Mouse (Mus musculus): ENCODE results near the gene Hspa1b.

GRCm38 (mm10) chr17:34952378-34953040, 6.5 kb downstream of the Hspa1b start:
- no peak for TF ChIP-seq CTCF (IDR thresholded peaks at IDR 0.05; ENCODE audit: control insufficient read depth, insufficient read depth, insufficient replicate concordance, low read depth, low read length)
- peak; percentile 99 for TF ChIP-seq POLR2A (IDR thresholded peaks at IDR 0.05; ENCODE audit: control insufficient read depth, low read depth, low read length)
